Mouse (Mus musculus) bone marrow macrophage, adult 2 months (primary cell): ENCODE measurements around the gene Asic1.

ENCODE experiments used
- CTCF ChIP-seq: IDR thresholded peaks from 2 replicates; pipeline ENCODE4 v1.5.1; 2012; ENCODE audit warnings: low read depth, mild to moderate bottlenecking, low read length, moderate library complexity
- POLR2A ChIP-seq: IDR thresholded peaks from 2 replicates; pipeline ENCODE4 v1.6.1; 2012; ENCODE audit warnings: mild to moderate bottlenecking, low read depth, low read length, borderline replicate concordance

DNA sequence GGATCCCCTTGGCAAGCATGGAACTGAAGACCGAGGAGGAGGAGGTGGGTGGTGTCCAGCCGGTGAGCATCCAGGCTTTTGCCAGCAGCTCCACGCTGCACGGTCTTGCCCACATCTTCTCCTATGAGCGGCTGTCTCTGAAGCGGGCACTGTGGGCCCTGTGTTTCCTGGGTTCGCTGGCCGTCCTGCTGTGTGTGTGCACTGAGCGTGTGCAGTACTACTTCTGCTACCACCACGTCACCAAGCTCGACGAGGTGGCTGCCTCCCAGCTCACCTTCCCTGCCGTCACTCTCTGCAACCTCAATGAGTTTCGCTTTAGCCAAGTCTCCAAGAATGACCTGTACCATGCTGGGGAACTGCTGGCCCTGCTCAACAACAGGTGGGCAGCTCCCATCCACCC lies 1.6 kb downstream of the Asic1 start:
- no peak for TF ChIP-seq CTCF
- no peak for TF ChIP-seq POLR2A
